Mouse (Mus musculus) limb, embryonic 13.5 days (tissue): ENCODE results near the gene S100a5. TPM values are rescaled to one million over a fixed set of nuclear protein-coding genes. Genes with fewer than 3 reads are reported as not detected.

Source experiments
- ATAC-seq: fragments of 200-750 bp; cut with Nextera tagmentation; 2 replicates; pipeline ENCODE4 v1.8.0; 2017; ENCODE audit warnings: low read depth, moderate number of reproducible peaks, moderate TSS enrichment; ENCODE audit not compliant: low FRiP score
- H3K27ac ChIP-seq: fragments of 300-500 bp; sonication (generic); 2 replicates; pipeline ENCODE4 v1.5.1; 2015; ENCODE audit warnings: inconsistent platforms, mild to moderate bottlenecking, moderate library complexity
- H3K27me3 ChIP-seq: fragments of 300-500 bp; sonication (generic); 2 replicates; pipeline ENCODE4 v1.6.1; 2015; ENCODE audit warnings: mild to moderate bottlenecking, inconsistent platforms
- H3K36me3 ChIP-seq: fragments of 300-500 bp; sonication (generic); 2 replicates; pipeline ENCODE4 v1.6.1; 2015; ENCODE audit warnings: inconsistent platforms, mild to moderate bottlenecking, moderate library complexity
- H3K4me1 ChIP-seq: fragments of 300-500 bp; sonication (generic); 2 replicates; pipeline ENCODE4 v1.6.1; 2015; ENCODE audit warnings: inconsistent platforms
- H3K4me2 ChIP-seq: fragments of 300-500 bp; sonication (generic); replicated peaks from 2 replicates; pipeline ENCODE4 v1.6.1; 2015; ENCODE audit warnings: inconsistent platforms, mild to moderate bottlenecking, moderate library complexity
- H3K4me3 ChIP-seq: fragments of 300-500 bp; sonication (generic); 2 replicates; pipeline ENCODE4 v1.5.1; 2015; ENCODE audit warnings: moderate library complexity, mild to moderate bottlenecking, inconsistent platforms
- H3K9ac ChIP-seq: fragments of 300-500 bp; sonication (generic); 2 replicates; pipeline ENCODE4 v1.6.1; 2015; ENCODE audit warnings: mild to moderate bottlenecking, inconsistent platforms
- H3K9me3 ChIP-seq: fragments of 300-500 bp; sonication (generic); 2 replicates; pipeline ENCODE4 v1.6.1; 2016; ENCODE audit warnings: inconsistent platforms
- WGBS: fragments of 180-500 bp; shearing (Covaris S2); methylation state at CpG from one replicate; pipeline ENCODE4 v1.1.7; 2015; 5-methylcytosine and 5-hydroxymethylcytosine counted together
- polyA plus RNA-seq: library from polyadenylated mRNA; unstranded; fragments of >200 nt; fragmentation: Nextera tagmentation; extraction: Ambion mirVana; gene quantifications from 2 replicates; pipeline ENCODE4 v1.2.1, GENCODE M21; 2015

S100a5 gene
- polyA plus RNA-seq, result not detected in 2 replicates

GRCm38 (mm10) chr3:90608223-90608622 is at the start of gene S100a5:
TSS of gene S100a5 (plus strand) at chr3:90608523.
- Histone ChIP-seq H3K36me3 (no peaks in the 10 kb centered on the region), H3K9me3 (no peaks in the 10 kb centered on the region), H3K9ac (no peak within 1 kb of the TSS), H3K4me3 (no peak within 1 kb of the TSS), H3K4me2 (no peak within 1 kb of the TSS), H3K4me1 (peaks cover 46% of the 10 kb centered on the region), H3K27me3 (0 out of 2 replicates have a peak, but pooled peaks cover 1% of the 10 kb centered on the region), H3K27ac (no peak within 1 kb of the TSS; the same call in 1 of the 2 replicates)
- 59% methylated on average over 3 of the region's 3 CpGs for WGBS
- no peak for ATAC-seq

DNA sequence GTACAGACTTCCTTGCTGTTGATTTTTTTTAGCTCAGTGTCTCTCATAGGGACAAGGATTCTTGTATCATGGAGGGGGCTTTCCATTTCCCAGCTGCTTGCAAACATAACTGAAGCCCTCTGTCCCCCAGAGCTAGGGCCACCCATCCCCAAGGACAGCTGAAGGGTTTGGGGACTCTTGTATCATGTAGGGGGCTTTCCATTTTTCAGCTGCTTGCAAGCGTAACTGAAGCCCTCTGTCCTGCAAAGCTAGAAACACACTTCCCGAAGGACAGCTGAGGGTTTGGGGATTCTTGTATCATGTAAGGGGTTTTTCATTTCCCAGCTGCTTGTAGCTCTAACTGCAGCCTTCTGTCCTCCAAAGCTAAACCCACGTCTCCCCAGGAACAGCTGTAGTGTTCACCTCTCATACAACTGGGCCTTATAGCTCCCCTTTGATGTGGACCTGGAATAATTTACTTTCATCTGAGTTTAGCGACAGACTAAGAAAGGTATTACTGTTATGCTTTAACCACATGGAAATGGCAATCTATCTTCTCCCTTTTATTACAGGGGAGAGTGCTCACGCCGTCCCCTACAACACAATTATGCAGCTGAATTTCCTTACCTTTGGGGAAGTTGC is 48.2 kb upstream of the S100a5 start, which contains the start of gene S100a3:
S100a3 (plus strand) TSS at position 571 of the 621 bp plus-strand sequence.
- H3K4me1 ChIP-seq, result no peaks in the 10 kb centered on the region
- no peak within 1 kb of the TSS for H3K9ac ChIP-seq
- H3K4me2 ChIP-seq, result no peak within 1 kb of the TSS
- no peaks in the 10 kb centered on the region for H3K9me3 ChIP-seq
- H3K27me3 ChIP-seq, result no peaks in the 10 kb centered on the region
- 56% methylated on average over 6 of the region's 6 CpGs for WGBS
- ATAC-seq, result peak; percentile 61; the same call in 1 of the 2 replicates
- no peak within 1 kb of the TSS for H3K27ac ChIP-seq
- H3K36me3 ChIP-seq, result no peaks in the 10 kb centered on the region
- no peak within 1 kb of the TSS for H3K4me3 ChIP-seq

- H3K36me3 ChIP-seq, result no peaks in the 10 kb centered on the region
- no peak for ATAC-seq
- H3K4me2 ChIP-seq, result no peak overlapping the region
- no peak overlapping the region for H3K9ac ChIP-seq
- no peaks in the 10 kb centered on the region for H3K27me3 ChIP-seq
- no peak overlapping the region for H3K4me3 ChIP-seq
- WGBS, result 81% methylated on average over 5 of the region's 5 CpGs
- H3K27ac ChIP-seq, result no peak overlapping the region
- H3K9me3 ChIP-seq, result no peaks in the 10 kb centered on the region
- H3K4me1 ChIP-seq, result peaks cover 3% of the 10 kb centered on the region
Measured at GRCm38 (mm10) chr3:90574691-90575090, 33.6 kb upstream of the S100a5 start.

GRCm38 (mm10) chr3:90575320-90575719 is 33.0 kb upstream of the S100a5 start:
- ATAC-seq, result no peak
- H3K27me3 ChIP-seq, result no peaks in the 10 kb centered on the region

DNA sequence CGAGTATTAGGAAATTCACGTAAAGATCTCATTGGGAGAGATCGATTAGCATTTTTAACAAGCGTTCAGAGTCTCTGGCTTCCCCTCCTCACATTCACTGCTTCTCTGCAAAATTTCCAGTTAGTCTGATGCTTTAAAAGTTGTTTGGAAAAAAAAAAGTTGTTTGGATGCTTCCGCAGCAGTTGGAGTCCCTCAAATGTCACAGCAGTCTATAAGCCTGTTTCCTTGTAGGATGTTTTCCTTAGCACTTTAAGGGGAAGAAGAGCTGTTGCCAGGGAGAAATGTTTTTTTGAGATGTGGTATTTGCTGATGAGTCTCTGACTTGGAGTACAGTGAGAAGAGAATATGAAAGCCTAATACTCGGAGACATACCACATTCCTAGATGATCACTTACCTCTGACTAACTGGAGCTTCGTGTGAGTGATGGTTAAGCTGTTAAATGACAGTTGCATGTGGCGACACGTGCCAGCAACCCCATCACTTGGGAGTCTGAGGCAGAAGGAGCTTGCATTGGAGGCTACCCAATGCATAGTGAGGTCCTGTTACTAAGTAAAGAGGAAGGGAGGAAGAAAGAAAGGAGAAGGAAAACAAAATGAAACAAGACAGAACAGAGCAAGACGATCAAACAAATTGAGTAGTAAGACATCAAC is 31.8 kb upstream of the S100a5 start:
- Histone ChIP-seq H3K9me3 (no peaks in the 10 kb centered on the region), H3K36me3 (no peaks in the 10 kb centered on the region), H3K9ac (no peak overlapping the region), H3K4me3 (no peak overlapping the region), H3K27ac (no peak overlapping the region), H3K4me2 (no peak overlapping the region), H3K27me3 (no peaks in the 10 kb centered on the region), H3K4me1 (peaks cover 3% of the 10 kb centered on the region)
- 69% methylated on average over 10 of the region's 10 CpGs for WGBS
- no peak for ATAC-seq

More at GRCm38 (mm10) chr3:90575320-90575719, 33.0 kb upstream of the S100a5 start:
- Histone ChIP-seq H3K27ac (no peak overlapping the region), H3K36me3 (no peaks in the 10 kb centered on the region), H3K4me1 (peaks cover 3% of the 10 kb centered on the region), H3K4me2 (no peak overlapping the region), H3K4me3 (no peak overlapping the region), H3K9me3 (no peaks in the 10 kb centered on the region), H3K9ac (no peak overlapping the region)
- WGBS, result 82% methylated on average over 3 of the region's 3 CpGs

DNA sequence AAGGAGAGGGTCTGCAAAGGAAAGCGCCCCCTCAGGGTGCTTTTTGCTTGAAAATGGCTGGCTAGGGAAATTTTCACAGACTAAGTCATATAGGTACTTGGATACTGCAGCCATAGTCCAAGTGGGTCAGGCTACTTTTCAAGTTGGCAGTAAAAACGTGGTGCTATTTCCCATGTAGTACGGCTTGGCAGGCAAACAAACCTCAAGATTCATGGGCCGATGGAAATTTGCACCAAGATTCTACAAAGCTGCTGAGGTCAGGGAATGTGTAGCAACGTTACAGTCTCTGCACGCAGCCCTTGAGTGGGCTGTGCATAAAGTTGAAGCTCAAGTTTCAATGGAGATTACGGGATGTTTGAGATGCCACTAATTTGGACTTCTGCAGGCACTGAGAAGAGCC is 28.9 kb upstream of the S100a5 start:
- H3K36me3 ChIP-seq, result no peaks in the 10 kb centered on the region
- 0 out of 2 replicates have a peak, but pooled peaks have one; percentile 22 for ATAC-seq
- no peaks in the 10 kb centered on the region for H3K27me3 ChIP-seq
- peaks cover 3% of the 10 kb centered on the region for H3K4me1 ChIP-seq
- no peak overlapping the region for H3K9ac ChIP-seq
- 49% methylated on average over 7 of the region's 7 CpGs for WGBS
- no peak overlapping the region for H3K4me2 ChIP-seq
- no peak overlapping the region for H3K4me3 ChIP-seq
- H3K27ac ChIP-seq, result no peak overlapping the region
- no peaks in the 10 kb centered on the region; the same call in 1 of the 2 replicates for H3K9me3 ChIP-seq

DNA sequence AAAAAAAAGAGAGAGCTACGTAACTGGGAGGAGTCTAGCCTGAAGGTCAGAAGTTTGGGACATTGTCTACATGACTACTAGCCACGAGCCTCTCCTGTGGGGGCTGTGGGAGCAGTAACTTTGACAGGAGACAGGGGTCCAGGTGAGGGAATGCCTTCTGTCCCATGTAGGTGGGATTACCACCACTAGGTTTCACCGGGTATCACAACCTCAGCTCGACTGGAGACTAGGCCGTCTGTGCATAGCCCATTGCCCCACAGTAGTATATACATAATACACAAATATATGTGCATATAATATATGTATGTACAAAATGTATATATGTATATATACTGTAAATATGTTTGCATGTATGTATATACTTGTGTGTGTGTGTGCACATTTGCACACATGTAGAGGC is 27.2 kb upstream of the S100a5 start:
- Histone ChIP-seq H3K9ac (no peak overlapping the region), H3K27ac (no peak overlapping the region), H3K4me1 (peaks cover 8% of the 10 kb centered on the region), H3K4me2 (no peak overlapping the region), H3K36me3 (no peaks in the 10 kb centered on the region), H3K4me3 (no peak overlapping the region), H3K9me3 (no peaks in the 10 kb centered on the region; the same call in 1 of the 2 replicates), H3K27me3 (no peaks in the 10 kb centered on the region)
- no peak for ATAC-seq
- WGBS, result 87% methylated on average over 5 of the region's 5 CpGs

- Histone ChIP-seq H3K4me1 (peaks cover 8% of the 10 kb centered on the region), H3K9ac (no peak overlapping the region), H3K4me2 (no peak overlapping the region), H3K9me3 (no peaks in the 10 kb centered on the region; the same call in 1 of the 2 replicates), H3K27ac (no peak overlapping the region), H3K27me3 (no peaks in the 10 kb centered on the region), H3K4me3 (no peak overlapping the region), H3K36me3 (no peaks in the 10 kb centered on the region)
- 98% methylated on average over 1 of the region's 1 CpGs for WGBS
- no peak for ATAC-seq
Measured at GRCm38 (mm10) chr3:90582156-90582555, 26.2 kb upstream of the S100a5 start.

GRCm38 (mm10) chr3:90582556-90582955 is 25.8 kb upstream of the S100a5 start:
- H3K4me1 ChIP-seq, result peaks cover 8% of the 10 kb centered on the region
- no peak overlapping the region for H3K27ac ChIP-seq
- H3K36me3 ChIP-seq, result no peaks in the 10 kb centered on the region
- no peak for ATAC-seq
- 74% methylated on average over 4 of the region's 4 CpGs for WGBS
- H3K9me3 ChIP-seq, result no peaks in the 10 kb centered on the region; the same call in 1 of the 2 replicates
- no peak overlapping the region for H3K4me2 ChIP-seq
- no peaks in the 10 kb centered on the region for H3K27me3 ChIP-seq
- no peak overlapping the region for H3K9ac ChIP-seq
- H3K4me3 ChIP-seq, result no peak overlapping the region

DNA sequence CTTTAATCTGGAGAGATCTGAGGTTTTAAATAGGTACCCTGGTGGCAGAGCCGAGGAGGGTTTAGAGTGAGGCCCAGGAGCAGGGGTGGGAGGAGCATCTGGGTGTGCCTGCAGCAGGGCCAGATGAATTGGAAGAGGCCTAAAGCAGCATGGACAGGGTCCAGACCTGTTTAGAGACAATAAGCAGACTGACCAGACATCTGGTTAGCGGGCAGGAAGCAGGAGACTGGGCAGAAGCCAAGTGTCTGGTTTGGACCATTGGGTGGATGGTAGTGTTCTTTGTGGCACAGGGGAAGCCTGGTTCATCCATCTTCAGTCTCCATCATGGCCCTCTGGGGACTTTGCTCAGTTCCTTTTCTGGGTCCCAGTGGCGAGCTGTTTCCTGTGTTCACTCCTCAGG is 24.4 kb upstream of the S100a5 start:
- no peak overlapping the region for H3K27ac ChIP-seq

GRCm38 (mm10) chr3:90585595-90585994 is 22.7 kb upstream of the S100a5 start:
- H3K4me3 ChIP-seq, result no peak overlapping the region
- H3K27me3 ChIP-seq, result no peaks in the 10 kb centered on the region
- ATAC-seq, result no peak; the same call in 1 of the 2 replicates
- H3K27ac ChIP-seq, result no peak overlapping the region
- peaks cover 5% of the 10 kb centered on the region; the same call in 1 of the 2 replicates for H3K4me1 ChIP-seq
- H3K36me3 ChIP-seq, result no peaks in the 10 kb centered on the region
- no peaks in the 10 kb centered on the region; the same call in 1 of the 2 replicates for H3K9me3 ChIP-seq
- WGBS, result 32% methylated on average over 5 of the region's 5 CpGs
- H3K9ac ChIP-seq, result no peak overlapping the region
- no peak overlapping the region for H3K4me2 ChIP-seq

More for the DNA sequence above, 24.4 kb upstream of the S100a5 start:
- WGBS, result 32% methylated on average over 3 of the region's 3 CpGs
- Histone ChIP-seq H3K9me3 (no peaks in the 10 kb centered on the region; the same call in 1 of the 2 replicates), H3K36me3 (no peaks in the 10 kb centered on the region), H3K4me2 (no peak overlapping the region), H3K4me3 (no peak overlapping the region), H3K9ac (no peak overlapping the region), H3K27me3 (no peaks in the 10 kb centered on the region), H3K4me1 (peaks cover 8% of the 10 kb centered on the region)
- no peak for ATAC-seq

DNA sequence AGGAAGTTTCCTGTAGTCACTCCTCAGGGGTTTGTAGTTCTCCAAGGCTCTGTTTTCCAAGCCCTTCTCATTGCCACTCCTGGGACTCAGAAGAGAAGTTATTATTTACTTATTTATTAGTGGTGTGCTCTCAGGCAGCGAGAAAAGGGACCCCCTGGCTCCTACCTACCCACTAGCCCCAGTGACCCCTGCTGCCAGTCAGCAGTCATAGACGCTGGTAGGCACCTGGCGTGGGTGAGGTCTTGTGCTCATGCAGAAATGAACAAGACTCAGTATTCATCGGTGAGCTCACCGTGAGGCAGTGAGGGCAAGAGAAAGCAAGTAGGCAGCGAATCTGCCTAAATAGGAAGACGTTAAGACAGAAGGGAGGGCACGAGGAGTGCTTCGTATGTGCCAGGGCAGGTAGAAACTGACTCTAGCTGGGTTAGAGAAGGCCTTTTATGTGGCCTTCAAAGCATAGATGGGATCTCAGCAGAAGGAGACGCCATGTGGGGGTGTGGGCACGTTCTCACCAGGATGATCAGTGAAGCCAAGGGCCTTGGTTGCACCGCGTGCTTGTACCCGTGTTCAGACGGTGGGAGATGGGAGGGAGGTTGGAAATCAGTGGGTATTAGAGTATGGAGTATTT is 22.2 kb upstream of the S100a5 start:
- 81% methylated on average over 15 of the region's 15 CpGs for WGBS
- Histone ChIP-seq H3K4me1 (peaks cover 5% of the 10 kb centered on the region; the same call in 1 of the 2 replicates), H3K27ac (0 out of 2 replicates have a peak overlapping the region, but pooled peaks have one; percentile 0), H3K9ac (no peak overlapping the region), H3K4me2 (no peak overlapping the region), H3K36me3 (no peaks in the 10 kb centered on the region), H3K27me3 (no peaks in the 10 kb centered on the region), H3K9me3 (no peaks in the 10 kb centered on the region; the same call in 1 of the 2 replicates), H3K4me3 (no peak overlapping the region)
- ATAC-seq, result no peak
